Mouse (Mus musculus) intestine, postnatal 0 days (tissue): Measurements from ENCODE around the gene Syn1. TPM values are rescaled to one million over a fixed set of nuclear protein-coding genes. Genes with fewer than 3 reads are reported as not detected.
A peak's percentile ranks its signal among the peaks of the same experiment; 100 is the strongest.

Experiments used
- ATAC-seq: fragments of 200-750 bp; cut with Nextera tagmentation; 2 replicates; pipeline ENCODE4 v1.8.0; 2017; ENCODE audit warnings: mild to moderate bottlenecking, moderate TSS enrichment, moderate library complexity
- H3K27ac ChIP-seq: fragments of 300-500 bp; sonication (generic); 2 replicates; pipeline ENCODE4 v1.5.1; 2014; ENCODE audit warnings: mild to moderate bottlenecking, low read depth, low read length, moderate library complexity
- H3K27me3 ChIP-seq: fragments of 300-500 bp; sonication (generic); replicated peaks from 2 replicates; pipeline ENCODE4 v1.6.1; 2014; ENCODE audit warnings: low read length, mixed read lengths; ENCODE audit not compliant: control insufficient read depth, insufficient read depth
- H3K36me3 ChIP-seq: fragments of 300-500 bp; sonication (generic); 2 replicates; pipeline ENCODE4 v1.6.1; 2014; ENCODE audit warnings: mild to moderate bottlenecking, moderate library complexity; ENCODE audit not compliant: control insufficient read depth, insufficient read depth
- H3K4me1 ChIP-seq: fragments of 300-500 bp; sonication (generic); replicated peaks from 2 replicates; pipeline ENCODE4 v1.6.1; 2014; ENCODE audit warnings: antibody characterized with exemption, low read length, mixed read lengths; ENCODE audit not compliant: control insufficient read depth, insufficient read depth
- H3K4me2 ChIP-seq: fragments of 300-500 bp; sonication (generic); replicated peaks from 2 replicates; pipeline ENCODE4 v1.6.1; 2014; ENCODE audit warnings: low read depth, mild to moderate bottlenecking, moderate library complexity
- H3K4me3 ChIP-seq: fragments of 300-500 bp; sonication (generic); 2 replicates; pipeline ENCODE4 v1.5.1; 2014; ENCODE audit warnings: low read depth, low read length
- H3K9ac ChIP-seq: fragments of 300-500 bp; sonication (generic); 2 replicates; pipeline ENCODE4 v1.6.1; 2014; ENCODE audit warnings: mild to moderate bottlenecking, low read depth, low read length
- H3K9me3 ChIP-seq: fragments of 300-500 bp; sonication (generic); 2 replicates; pipeline ENCODE4 v1.6.1; 2016; ENCODE audit warnings: mixed run types; ENCODE audit not compliant: control insufficient read depth
- CTCF ChIP-seq: sonication (generic); IDR thresholded peaks from 2 replicates; pipeline ENCODE4 v1.5.1; 2016; ENCODE audit warnings: low read depth, mild to moderate bottlenecking, control low read depth, antibody characterized with exemption, moderate library complexity
- WGBS: fragments of 180-500 bp; shearing (Covaris S2); extraction: QIAGEN DNeasy Blood & Tissue Kit; methylation state at CpG from one replicate; pipeline ENCODE4 v1.1.7; 2014; 5-methylcytosine and 5-hydroxymethylcytosine counted together
- polyA plus RNA-seq: library from polyadenylated mRNA; unstranded; fragments of >200 nt; fragmentation: Nextera tagmentation; extraction: Ambion mirVana; gene quantifications from 2 replicates; pipeline ENCODE4 v1.2.1, GENCODE M21; 2015

The Syn1 gene
- polyA plus RNA-seq, 1 experiment from 2014 or later = 2.1 TPM

DNA sequence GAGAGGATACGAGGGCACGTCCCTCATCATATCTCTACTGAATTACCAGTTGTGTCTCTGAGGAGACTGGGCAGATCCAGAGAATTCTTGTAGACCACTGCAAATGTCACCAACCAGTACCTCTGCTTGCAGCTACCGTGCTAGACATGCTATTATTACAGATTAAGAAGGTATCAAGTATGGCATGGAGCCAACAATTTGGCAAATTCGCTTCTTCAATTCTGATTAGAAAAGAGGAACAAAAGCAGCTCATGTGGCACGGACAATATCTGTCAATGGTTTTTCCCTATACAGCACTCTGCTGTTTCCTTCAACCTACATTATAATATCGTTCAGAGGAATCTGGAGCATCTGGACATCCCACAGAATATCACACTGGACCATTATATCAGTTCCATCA, 7.1 kb downstream of the Syn1 start:
- Histone ChIP-seq H3K27me3 (no peaks in the 10 kb centered on the region), H3K4me1 (no peaks in the 10 kb centered on the region), H3K9ac (no peak overlapping the region), H3K36me3 (no peaks in the 10 kb centered on the region), H3K4me3 (no peak overlapping the region), H3K27ac (no peak overlapping the region), H3K9me3 (no peaks in the 10 kb centered on the region), H3K4me2 (no peak overlapping the region)
- ATAC-seq = no peak
- no peak for TF ChIP-seq CTCF
- 79% methylated on average over 6 of the region's 6 CpGs for WGBS

DNA sequence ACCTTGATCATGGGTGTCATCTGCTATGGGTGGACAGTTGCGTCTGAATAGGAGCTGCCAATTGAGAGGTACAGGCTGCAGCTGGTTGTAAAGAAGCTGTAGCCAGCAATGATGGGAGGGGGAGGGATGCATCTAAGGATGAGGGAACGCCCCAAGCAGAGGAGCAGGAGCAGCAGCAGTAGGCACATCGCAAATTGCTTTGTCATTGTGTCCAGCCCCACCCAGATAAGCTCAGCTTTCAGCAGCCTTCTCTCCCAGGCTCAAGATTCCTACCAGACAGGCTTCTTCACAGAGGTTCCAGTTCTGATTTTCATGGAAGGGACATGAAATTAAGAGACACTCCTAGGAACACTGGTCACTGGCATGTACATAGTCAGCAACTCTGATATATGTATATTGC, 10.7 kb downstream of the Syn1 start:
- whole genome bisulfite sequencing = 37% methylated on average over 3 of the region's 3 CpGs
- Histone ChIP-seq H3K4me3 (no peak overlapping the region), H3K27me3 (no peaks in the 10 kb centered on the region), H3K36me3 (no peaks in the 10 kb centered on the region), H3K9me3 (no peaks in the 10 kb centered on the region), H3K9ac (no peak overlapping the region), H3K4me1 (no peaks in the 10 kb centered on the region), H3K4me2 (no peak overlapping the region), H3K27ac (no peak overlapping the region)
- no peak for TF ChIP-seq CTCF
- no peak for ATAC-seq

DNA sequence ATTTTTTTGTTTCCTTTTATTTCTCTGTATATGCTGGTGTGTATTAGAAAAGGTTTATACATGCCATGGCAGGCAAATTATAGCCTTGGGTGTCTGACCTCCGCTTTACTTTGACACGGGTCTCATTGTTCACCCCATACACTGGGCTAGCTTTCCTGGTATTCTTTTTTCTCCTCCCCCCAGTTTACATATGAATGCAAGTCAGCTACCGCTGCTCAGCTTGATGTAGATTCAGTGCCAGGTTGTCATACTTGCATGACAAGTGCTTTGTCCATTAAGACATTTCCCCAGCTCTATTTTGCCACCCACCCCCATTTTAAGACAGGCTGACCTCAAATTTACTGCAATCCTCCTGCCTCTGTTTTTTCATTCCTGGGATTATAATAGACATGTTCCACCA, 45.6 kb downstream of the Syn1 start:
- no peak overlapping the region for H3K9ac ChIP-seq
- no peaks in the 10 kb centered on the region for H3K4me1 ChIP-seq
- H3K27ac ChIP-seq = no peak overlapping the region
- no peaks in the 10 kb centered on the region for H3K36me3 ChIP-seq
- no peak overlapping the region for H3K4me3 ChIP-seq
- H3K27me3 ChIP-seq = no peaks in the 10 kb centered on the region
- ATAC-seq = no peak
- no peak for TF ChIP-seq CTCF
- WGBS = 67% methylated on average over 3 of the region's 3 CpGs
- H3K9me3 ChIP-seq = no peaks in the 10 kb centered on the region
- H3K4me2 ChIP-seq = no peak overlapping the region

GRCm38 (mm10) chrX:20872928-20873500, 47.8 kb downstream of the Syn1 start:
- H3K27me3 ChIP-seq = no peaks in the 10 kb centered on the region
- no peak overlapping the region for H3K4me3 ChIP-seq
- no peaks in the 10 kb centered on the region for H3K9me3 ChIP-seq
- H3K9ac ChIP-seq = no peak overlapping the region
- no peaks in the 10 kb centered on the region for H3K4me1 ChIP-seq
- no peak for ATAC-seq
- H3K4me2 ChIP-seq = no peak overlapping the region
- WGBS = 50% methylated on average over 11 of the region's 11 CpGs
- H3K27ac ChIP-seq = no peak overlapping the region
- no peak for TF ChIP-seq CTCF
- no peaks in the 10 kb centered on the region for H3K36me3 ChIP-seq

- H3K4me3 ChIP-seq = peak within 1 kb of the TSS; percentile 20
- no peaks in the 10 kb centered on the region for H3K9me3 ChIP-seq
- H3K27ac ChIP-seq = no peak within 1 kb of the TSS
- WGBS = 16% methylated on average over 18 of the region's 18 CpGs
- peak within 1 kb of the TSS; percentile 57 for H3K4me2 ChIP-seq
- no peaks in the 10 kb centered on the region for H3K27me3 ChIP-seq
- 0 out of 2 replicates have a peak, but pooled peaks have one; percentile 28 for ATAC-seq
- TF ChIP-seq CTCF = peak; percentile 22; the same call in 1 of the 2 replicates
- H3K4me1 ChIP-seq = no peaks in the 10 kb centered on the region
- H3K9ac ChIP-seq = no peak within 1 kb of the TSS
- no peaks in the 10 kb centered on the region for H3K36me3 ChIP-seq
Observed at GRCm38 (mm10) chrX:20869962-20870513, 50.8 kb downstream of the Syn1 start, which contains the start of gene Timp1. Gene Timp1 (plus strand): TSS chrX:20870166.

- no peak for ATAC-seq
- Histone ChIP-seq H3K9ac (no peak overlapping the region), H3K4me3 (no peak overlapping the region), H3K9me3 (no peaks in the 10 kb centered on the region), H3K4me1 (no peaks in the 10 kb centered on the region), H3K27me3 (no peaks in the 10 kb centered on the region), H3K4me2 (no peak overlapping the region), H3K36me3 (no peaks in the 10 kb centered on the region), H3K27ac (no peak overlapping the region)
- TF ChIP-seq CTCF = no peak
- 70% methylated on average over 1 of the region's 1 CpGs for WGBS
Observed at GRCm38 (mm10) chrX:20869203-20869602, 51.6 kb downstream of the Syn1 start.
